Mouse (Mus musculus): ENCODE measurements around the gene Angel1.

The Angel1 gene

DNA sequence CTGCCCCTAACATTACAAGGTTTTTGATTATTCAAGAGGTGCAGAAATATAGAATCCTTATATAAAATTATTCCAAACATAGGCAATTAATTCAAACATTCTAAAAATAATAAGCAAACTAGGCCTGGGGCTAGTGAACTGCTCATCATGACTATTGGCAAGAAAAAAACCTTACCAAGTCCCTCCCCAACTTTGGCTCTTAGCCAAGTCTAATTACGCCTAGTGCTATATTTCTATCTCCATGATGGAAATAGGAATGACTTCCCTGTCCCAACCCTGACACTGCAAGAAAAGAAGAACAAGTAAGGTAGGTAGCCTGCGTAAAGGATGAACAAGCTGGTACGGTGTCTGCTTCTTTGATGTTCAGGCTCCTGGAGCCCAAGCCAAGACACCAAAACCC lies 23.6 kb downstream of the Angel1 start:
- no peak for DNase-seq (ENCODE audit: low spot score in 2 of 2)

DNA sequence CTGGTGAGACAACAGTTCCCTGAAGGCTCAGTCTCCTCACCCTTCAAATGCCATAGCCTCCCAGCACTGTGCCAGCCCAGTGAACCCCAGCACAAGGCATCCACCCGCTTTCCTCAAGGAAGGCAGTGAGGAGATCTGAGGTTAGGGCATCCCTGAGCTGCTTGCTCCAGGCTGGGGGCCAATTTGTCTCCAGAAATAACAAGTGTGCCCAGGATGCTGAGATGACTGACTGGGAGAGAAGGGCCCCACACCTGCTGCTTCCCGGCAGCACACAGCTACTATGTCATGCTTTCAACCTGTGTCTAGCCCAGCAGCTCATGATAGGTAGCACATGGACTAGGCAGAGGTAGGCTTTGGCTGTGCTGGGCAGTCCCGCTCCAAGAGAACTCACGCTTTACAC lies 24.8 kb downstream of the Angel1 start:
- no peak for DNase-seq (ENCODE audit: low spot score in 2 of 2)

DNA sequence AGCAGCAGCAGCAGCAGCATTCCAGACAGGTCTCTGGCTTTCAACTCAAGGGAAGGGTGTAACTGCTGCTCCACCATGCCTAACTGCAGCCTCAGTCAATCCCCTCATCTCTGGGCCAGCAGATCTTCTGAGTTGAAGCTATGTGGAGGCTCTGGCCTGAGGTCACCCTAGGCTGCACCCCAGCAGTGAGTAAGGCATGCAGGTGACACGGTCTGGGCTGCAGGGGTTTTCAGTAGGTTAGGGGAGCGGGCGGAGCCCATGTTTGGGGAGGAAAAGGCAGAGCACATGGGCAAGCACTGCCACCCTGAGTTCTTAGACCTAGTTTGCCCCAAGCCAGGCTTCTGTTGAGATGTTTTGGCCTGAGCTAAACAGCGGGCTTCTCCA lies 25.3 kb downstream of the Angel1 start:
- DNase-seq (ENCODE audit: low spot score in 2 of 2), result no peak

DNA sequence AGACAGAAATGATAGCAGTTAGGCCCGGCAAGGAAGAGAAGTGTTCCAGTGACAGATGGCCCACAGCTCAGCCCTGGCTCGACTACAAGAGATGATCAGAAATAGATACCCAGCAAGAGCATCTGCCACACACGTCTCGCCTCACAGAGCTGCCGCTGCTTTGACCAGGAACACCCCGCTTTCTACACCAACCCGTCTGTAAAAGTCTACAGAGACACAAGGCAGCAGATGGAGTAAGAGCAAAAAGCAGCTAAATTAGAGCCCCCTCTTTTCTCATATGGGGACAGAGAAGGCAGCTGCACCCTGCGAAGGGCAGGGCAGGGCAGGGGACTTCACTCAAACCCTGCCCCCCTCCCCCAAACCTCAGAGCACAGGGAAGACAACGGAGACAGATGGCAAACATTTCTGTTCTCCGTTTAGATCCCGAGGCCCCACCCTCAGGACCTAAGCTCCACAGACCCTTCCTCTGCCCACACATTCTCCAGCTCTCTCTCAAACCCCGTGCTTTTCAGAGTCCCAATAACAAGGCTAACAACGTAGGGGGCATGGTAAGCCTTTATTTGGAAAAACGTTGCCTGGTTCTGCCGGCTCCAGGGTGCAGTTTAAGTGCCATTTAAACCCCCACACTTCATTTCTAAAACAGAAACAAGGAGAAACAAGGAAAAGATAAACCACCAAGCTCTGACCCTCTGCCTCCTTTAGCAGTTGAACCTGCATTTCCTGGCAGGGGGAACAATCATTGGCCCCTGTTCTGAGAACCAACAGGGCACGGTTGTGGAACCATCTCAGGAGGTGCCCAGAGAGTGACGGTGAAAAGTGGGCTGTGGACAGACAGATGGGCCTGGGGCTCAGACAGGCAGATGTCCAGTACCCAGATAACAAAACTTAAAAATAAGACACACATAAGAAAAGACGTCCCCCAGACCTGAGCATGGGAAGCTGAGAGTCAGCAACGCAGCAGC lies 26.0 kb downstream of the Angel1 start:
- DNase-seq (ENCODE audit: low spot score in 2 of 2), result no peak

DNA sequence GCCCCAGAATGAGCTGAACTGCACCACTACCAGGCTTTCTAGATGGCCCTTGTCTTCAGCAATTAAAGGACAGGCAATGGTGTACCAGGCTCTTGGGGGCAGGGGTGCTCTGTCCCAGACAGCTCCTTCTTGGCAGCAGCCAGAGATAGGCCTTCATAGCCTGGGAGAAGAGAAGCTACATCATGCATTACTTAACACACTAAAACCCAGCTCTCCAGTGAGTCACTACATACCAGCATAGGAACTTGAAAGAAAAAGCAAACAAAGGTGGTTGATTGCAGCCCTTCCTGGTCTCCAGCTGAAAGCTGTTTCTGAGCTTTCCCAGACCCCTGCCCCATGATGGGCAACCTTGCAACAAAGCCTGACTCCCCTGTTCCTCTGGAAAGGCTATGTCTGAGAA lies 27.7 kb downstream of the Angel1 start:
- DNase-seq (ENCODE audit: low spot score in 2 of 2), result no peak

DNA sequence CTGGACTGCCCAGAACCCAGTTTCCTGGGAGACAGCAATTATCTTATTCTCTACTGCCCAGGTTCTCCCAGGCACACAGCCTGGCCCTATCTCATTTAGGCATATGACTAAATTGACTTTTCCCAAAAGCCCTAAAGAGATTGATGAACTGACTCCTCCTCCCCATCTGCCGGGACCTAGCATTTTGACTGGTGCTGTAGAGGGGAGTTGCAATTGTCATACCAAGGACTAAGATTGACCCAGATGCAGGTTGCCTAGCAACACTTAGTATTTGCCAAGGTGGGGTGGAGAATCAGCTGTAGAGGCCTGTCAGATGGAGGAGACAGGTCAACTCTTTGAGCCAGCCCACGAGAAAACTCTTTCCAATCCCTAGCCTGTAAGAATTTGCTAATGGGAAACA lies 28.3 kb downstream of the Angel1 start:
- DNase-seq (ENCODE audit: low spot score in 2 of 2), result no peak

DNA sequence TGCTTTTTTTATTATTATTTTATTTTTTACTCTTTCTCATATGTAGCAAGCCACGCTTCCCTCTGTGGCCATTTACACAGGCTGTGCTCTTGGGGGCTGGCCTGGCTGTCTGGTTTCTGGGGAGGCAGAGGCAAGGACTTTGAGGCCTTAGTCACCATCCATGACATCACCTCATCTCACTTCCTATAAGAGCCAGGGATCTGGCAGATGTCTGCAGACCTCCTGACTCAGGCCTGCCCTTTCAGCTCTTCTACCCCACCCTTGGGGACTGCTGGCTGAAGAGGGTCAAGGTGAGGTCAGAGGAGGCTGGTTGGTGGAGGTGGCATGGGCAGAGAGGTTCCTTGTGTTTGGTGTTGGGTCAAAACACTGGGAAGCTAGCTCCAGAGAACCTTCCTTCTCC lies 31.8 kb downstream of the Angel1 start:
- no peak for DNase-seq (ENCODE audit: low spot score in 2 of 2)

DNA sequence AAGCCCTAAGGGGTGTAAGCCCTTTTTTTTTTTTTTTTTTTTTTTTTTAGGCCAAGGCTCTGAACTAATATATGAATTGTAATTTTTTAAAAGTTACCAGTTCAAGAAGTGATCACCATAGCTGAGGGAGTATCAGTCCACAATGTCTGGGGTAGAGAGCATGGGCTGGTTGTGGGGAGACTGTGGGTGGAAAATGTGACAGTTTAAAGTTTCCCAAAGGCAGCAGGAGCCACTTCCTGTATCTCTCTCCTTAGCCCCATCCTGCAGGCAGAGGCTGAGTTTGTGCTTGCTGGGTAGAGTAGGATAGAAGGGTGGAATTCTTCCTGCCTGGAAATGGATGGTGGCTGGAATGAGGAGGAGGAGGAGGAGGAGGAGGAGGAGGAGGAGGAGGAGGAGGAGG lies 32.9 kb downstream of the Angel1 start:
- no peak for DNase-seq (ENCODE audit: low spot score in 2 of 2)

DNA sequence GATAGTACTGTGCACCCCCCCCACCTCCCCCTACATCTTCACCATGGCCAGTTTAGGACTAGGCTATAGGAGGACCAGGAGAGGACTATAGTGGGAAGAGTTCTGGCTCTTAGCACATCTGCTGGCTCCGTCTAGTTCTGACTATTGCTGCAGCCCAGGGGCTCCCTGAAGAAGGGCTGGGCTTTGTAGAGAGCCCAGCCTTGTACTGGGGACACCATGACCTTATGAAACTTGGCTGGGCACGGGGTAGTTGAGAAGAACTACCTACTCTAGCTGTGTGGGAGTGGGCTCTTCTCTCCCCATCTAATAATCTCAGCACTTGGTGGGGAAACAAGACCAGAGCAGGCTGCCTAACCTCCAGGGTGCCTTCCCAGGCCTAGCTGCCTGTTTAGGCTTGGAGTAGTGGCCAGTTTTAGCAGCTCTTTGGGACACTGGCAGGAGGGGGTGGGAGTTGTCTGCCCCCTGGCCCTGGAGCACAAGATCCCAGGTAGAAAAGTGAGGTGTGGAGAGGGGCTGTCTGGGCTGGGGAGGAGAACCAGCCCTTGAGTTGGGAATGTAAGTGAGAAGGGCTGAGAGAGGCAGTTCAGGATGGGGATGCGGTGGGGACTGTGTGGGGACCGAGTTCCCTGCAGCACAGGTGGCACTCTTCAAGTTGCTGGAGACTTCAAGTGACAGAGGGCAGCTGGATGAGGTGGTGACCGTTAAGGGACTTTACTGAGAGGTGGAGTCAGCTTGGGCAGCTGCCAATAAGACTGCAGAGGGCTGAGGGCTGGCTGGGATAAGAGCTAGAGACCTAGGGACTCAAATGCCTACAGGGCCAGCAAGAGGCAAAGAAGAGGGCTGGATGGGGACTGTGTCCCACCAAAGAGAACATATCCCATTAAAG lies 33.5 kb downstream of the Angel1 start:
- DNase-seq (ENCODE audit: low spot score in 2 of 2), result peak in 1 of 2 experiments; percentile 15

DNA sequence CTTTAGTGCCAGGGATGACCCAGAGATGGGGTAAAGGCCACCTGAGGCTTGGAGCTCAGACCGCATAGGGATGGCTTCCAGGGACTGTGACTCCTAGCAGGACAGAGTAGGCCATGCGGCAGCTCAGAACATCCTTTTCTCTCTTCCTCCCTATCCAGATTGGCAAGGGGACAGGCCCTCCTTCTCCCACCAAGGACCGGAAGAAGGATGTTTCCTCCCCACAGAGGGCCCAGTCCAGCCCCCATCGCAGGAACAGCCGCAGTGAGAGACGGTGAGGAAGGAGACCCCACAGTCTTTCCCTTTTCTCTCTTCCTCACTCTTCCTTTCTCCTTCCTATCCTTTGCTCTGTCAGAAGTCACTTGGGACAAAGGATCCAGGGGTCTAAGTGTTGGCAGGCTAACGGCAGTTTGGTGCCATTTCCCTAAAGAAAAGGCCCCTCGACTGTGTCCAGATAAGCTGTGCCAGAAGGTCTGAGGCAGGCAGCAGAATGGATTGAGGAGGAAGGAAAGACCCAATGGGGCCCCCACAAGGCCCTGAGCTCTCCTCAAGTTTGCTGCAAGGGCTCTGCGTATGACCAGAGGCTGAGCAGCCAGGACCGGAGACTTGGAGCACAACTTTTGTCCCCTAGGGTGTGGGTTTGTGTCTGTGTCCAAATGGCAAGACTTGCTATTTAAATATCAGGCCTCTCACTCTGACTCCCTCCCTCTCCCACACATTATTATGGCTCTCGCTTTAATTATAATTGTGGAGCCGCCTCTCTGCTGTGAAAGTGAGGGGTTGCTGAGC lies 35.4 kb downstream of the Angel1 start:
- no peak for DNase-seq (ENCODE audit: low spot score in 2 of 2)

DNA sequence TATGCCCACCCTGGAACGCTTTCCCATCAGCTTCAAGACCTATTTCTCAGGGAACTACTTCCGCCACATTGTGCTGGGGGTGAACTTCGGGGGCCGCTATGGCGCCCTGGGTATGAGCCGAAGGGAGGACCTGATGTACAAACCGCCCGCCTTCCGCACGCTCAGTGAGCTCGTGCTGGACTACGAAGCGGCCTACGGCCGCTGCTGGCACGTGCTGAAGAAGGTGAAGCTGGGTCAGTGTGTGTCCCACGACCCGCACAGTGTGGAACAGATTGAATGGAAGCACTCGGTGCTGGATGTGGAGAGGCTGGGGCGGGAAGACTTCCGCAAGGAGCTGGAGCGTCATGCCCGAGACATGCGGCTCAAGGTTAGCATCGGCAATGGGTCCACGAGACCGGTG lies 37.3 kb downstream of the Angel1 start:
- no peak for DNase-seq (ENCODE audit: low spot score in 2 of 2)

DNA sequence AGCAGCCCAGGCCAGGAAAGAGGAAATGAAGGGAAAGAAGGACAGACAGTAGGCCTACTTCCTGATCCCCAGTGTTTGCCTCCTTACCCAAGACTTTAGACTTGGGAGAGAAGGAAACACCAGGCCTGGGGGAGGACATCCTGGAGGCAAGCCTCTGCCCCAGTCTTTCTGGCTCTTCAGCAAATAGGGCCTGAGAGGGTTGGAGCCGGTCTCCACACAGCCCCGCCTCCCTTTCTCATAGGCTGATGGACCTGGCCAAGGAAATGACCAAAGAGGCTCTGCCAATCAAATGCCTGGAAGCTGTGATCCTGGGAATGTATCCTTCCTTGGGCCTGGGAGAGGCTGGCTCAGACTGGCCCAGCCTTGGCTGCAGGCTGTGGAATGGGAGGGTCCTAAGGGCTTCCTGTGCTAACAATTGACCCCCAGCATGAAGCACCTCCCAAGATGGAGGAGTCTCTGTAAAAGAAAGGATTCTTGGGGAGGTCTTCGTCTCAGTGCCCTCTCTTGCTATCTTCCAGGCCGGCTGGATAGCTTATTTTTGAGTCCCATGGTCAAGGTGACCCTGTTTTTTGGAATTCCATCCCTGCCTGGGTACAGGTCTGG lies 38.2 kb downstream of the Angel1 start:
- no peak for DNase-seq (ENCODE audit: low spot score in 2 of 2)

DNA sequence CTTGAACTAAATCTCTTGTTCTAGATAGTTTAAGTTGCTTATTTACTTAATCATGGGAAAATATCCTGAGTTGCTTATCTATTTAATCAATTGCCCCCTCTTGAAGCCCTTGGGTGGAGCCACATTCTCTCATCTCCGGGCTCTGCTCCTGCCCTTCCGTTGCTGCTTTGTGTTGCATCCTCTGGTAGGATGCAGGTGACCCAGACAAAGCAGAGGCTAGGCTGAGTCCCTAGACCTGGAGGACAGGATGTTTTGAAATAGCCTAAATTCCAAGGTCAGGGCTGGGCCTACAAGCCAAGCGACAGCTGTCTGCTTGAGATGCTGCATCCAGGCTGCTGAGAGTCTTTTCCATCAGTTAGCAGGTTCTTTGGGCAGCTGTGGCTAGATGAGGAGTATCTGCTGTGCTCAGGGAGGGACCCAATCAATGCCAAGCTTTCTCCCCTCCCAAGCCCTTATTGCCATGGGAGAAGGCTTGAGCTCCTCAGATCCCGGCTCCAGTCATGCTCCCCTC lies 38.8 kb downstream of the Angel1 start:
- DNase-seq (ENCODE audit: low spot score in 2 of 2), result no peak

DNA sequence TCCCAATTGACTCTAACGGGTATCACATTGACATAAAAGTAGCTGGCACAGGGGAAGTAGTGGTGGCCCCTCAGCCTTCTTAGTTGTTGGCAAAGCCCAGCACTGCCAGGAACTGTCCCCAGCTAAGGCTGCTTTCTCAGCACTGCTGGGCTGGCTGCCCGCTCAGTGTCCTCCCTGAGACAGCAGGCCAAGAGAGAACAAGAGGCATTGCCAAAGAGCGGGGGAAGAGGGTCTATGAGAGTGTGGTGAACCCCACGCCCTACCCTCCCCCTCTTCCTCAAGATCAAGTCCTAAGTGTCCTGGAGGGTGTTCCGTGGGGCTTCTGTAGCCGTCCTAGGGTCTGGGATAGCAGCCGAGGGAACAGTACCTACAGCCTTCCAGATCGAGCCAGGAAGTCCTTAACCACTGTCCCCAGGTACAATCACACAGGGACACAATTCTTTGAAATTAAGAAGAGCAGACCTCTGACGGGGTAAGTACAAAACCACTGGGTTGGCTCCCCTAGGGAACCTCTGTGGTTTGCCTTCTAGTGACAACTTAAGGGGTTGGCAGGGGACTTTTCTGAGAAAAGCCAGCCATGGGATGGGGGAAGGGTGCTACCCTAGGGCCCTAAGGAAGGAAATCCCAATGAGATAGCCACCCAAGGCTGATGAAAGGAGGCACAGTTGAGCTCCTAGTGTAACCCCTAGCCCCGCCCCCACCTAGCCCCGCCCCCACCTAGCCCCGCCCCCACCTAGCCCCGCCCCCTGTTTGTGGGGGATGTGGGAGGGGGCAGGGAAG lies 39.5 kb downstream of the Angel1 start:
- DNase-seq (ENCODE audit: low spot score in 2 of 2), result no peak

DNA sequence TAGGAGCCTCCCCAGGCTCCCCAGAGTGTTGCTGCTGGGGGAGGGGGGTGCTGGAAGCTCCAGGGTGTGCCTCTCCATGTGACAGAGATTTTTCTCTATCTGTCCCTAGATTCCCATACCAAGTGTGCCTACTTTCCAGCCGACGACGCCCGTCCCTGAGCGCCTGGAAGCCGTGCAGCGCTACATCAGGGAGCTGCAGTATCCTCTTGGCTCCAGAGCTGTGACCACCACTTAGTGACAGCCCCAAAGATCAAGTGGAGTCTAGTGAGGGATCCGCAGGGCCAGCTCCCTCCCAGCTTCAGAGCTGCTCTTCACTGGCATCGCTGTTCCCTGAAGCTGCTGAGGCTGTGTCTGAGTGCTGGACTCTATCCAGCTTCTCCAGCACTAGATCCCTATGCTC lies 41.0 kb downstream of the Angel1 start:
- DNase-seq (ENCODE audit: low spot score in 2 of 2), result no peak

DNA sequence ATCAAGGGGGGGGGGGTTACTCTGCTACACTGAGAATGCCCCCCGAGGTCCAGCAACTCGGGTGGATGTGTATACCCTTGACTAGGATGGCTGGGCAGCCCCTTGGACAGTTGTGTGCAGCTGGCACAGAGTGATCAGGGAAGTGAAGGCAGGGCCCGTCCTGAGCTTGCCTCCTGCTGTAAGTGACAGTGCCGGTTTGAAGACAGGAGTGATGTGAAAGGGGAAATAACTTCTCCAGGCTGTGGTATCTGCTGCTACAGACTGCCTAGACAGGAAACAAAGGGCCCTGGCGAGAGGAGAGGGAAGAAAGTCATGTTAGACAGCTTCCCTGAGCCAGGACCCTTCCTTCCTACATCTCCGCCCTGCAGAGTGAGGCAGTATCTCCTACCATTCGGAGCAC lies 42.6 kb downstream of the Angel1 start:
- no peak for DNase-seq (ENCODE audit: low spot score in 2 of 2)

DNA sequence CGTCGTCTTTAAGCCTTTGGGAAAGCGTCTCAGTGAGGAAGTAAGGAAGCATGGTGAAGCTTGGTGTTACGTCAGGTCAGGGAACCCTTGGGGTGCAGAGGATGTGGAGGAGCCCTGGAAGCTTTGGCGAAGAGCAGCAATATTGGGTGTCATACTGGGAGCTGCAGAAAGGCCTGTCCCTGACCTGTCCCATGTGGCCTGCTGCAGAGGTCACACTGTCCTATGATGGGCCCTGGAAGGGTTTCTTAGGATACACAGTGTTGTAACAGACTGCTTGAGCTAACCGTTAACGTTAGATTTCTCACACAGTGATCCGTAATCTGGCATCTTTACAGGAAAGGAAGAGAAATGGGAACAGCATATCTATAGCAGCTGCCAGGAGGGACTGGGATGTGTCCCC lies 44.1 kb downstream of the Angel1 start:
- no peak for DNase-seq (ENCODE audit: low spot score in 2 of 2)

DNA sequence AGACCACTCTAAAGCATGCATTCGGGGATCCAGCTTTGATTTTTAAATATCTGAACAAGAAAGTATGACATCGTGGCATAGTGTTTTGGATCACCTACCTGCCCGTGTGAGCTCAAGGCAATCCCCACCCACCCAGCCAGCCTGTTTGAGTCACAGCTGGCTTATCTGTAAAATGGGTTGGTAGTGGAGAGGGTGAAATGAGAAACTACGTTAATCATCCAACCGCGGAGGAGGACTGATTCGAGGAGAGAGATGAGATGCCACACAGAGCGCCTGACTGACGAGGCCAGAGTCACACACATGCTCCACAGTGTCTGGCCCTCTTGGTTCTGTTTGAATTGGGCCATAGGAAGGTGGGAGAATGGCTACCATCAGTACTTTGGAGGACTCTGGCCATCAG lies 44.6 kb downstream of the Angel1 start:
- no peak for DNase-seq (ENCODE audit: low spot score in 2 of 2)

DNA sequence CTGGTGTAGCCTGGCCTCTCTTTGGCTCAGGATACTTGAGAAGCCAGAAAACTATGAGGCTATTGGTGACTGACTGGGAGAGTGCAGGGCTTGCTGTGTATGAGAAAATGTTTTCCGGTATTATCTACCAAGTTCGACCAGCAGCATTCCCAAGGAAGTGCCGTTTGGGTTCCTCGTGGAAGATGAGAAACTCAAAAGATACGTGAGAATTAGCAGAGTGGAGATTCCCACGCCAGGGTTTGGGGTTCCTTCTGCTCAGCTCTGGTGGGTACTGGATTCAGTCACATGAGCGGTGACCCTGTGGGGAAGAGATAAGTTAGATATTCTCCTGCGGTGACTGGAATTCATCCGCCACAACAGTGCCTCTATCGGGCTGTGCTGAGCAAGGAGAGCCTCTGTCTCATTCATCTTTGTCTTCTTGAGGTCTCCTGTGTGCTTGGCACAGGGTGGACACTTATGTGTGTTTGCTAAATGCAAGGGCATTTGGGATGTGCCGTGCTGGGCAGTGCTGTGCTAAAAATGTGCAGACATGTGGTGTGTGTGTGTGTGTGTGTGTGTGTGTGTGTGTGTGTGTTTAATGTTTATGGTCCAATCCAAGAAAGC lies 45.6 kb downstream of the Angel1 start:
- no peak for DNase-seq (ENCODE audit: low spot score in 2 of 2)

DNA sequence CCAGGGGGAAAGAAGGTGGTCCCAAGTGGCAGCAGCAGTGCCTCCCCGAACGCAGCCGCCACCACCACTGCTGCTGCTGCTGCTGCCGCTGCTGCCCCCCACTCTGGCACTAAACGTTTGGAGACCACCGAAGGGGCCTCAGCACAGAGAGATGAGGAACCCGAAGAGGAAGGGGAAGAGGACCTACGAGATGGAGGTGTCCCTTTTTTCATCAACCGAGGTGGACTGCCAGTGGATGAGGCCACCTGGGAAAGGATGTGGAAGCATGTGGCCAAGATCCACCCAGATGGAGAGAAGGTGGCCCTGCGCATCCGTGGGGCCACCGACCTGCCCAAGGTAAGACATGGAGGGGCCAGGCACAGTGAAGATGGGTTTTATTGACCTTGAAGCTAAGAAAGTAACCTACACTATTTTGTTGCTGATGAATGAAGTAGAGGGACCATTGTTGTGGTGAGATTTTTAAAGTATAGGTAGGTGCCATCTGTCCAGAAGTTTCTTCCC lies 46.2 kb downstream of the Angel1 start:
- DNase-seq (ENCODE audit: low spot score in 2 of 2), result no peak

Data from urinary bladder, postnatal 36 days (tissue).